Mouse (Mus musculus): Measurements from ENCODE around the gene Lztfl1.

DNA sequence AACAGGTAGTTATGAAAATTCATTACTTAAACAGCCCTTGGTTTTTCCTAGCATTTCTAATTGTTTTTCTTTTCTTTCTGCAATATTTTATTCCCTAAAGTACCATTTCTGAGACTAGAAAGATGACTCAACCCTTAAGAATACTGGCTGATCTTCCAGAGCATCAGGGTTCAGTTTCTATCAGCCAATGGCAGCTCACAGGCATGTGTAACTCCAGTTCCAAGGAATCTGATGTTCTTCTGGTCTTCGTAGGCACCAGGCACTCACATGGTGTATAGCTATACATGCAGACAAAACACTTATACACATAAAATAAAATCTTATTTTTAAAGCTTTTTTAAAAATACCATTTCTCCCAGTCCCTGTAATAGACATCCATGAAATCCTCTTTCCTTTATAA is 40.7 kb upstream of the Lztfl1 start:
- no peak for TF ChIP-seq CTCF (IDR thresholded peaks at IDR 0.05; ENCODE audit: low read depth, low read length)
- no peak for TF ChIP-seq GATA1 (IDR thresholded peaks at IDR 0.05; ENCODE audit: borderline replicate concordance, low read length)

All from G1E (cell line).